Mouse (Mus musculus): Measurements from ENCODE around the gene Tbc1d30.

Tbc1d30 gene

DNA sequence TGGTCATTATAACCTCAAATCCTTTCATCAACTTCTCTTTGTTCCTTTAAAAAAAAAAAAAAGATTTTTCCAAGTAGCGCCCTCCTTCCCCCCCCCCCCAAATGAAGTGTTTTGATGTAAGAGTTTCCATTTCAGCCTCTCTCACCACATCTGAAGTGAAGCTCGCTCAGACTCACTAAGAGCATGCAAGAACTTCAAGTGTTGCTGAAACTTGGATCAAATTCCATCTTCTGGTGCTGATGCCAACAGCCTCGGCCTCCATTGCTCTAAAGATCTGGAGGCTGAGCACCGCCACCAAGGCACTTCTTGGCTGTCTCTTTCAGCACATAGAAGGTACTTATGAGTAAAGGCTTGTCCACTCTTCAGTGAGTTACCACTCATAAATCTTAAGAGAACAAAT, 128.2 kb downstream of the Tbc1d30 start:
- DNase-seq (ENCODE audit: low spot score) = no peak

DNA sequence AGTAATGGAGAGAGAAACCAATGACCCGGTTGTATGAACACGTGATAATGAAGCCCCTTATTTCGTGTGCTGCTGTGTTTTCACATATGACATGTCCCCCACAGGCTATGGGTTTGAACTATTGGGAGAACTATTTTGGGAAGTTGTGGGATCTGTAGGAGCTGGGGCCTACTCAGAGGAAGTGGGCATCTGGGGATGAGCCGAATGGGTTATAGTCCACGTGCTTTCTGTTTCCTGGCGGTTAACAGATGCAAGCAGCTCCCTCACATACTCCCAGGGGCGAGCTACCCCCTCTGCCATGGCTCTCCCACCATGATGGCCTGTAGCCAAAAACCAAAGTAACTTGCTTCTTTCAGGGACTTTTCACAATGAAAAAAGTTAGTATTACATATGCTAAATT, 132.5 kb downstream of the Tbc1d30 start:
- no peak for DNase-seq (ENCODE audit: low spot score)

DNA sequence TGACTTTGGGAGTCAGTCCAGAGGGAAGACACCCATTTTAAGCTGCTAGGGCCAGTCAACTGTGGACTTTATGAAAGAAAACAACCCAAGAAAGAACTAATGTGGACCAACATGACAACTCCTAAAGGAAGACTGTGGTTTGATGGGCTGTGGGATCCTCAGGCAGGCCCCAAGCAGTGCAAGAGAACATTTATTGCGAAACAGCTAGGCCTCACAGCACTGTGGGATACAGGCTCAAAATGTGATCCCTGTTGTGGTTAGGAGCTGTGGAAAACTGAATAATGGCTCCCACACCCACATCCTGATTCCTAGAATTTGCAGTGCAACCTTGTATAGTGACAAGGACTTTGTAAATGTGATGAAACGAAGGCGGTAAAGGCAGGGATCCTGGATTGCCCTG, 134.3 kb downstream of the Tbc1d30 start:
- DNase-seq (ENCODE audit: low spot score) = no peak
